Mouse (Mus musculus): ENCODE results near the gene Uba7. TPM values are rescaled to one million over a fixed set of nuclear protein-coding genes. Genes with fewer than 3 reads are reported as not detected.
A peak's percentile ranks its signal among the peaks of the same experiment; 100 is the strongest.

Uba7 gene
- 392 and 403 TPM in 2 replicates for total RNA-seq (2015; ENCODE audit: low replicate concordance)
- total RNA-seq (2017; ENCODE audit: low replicate concordance) = 364 and 493 TPM in 2 replicates

DNA sequence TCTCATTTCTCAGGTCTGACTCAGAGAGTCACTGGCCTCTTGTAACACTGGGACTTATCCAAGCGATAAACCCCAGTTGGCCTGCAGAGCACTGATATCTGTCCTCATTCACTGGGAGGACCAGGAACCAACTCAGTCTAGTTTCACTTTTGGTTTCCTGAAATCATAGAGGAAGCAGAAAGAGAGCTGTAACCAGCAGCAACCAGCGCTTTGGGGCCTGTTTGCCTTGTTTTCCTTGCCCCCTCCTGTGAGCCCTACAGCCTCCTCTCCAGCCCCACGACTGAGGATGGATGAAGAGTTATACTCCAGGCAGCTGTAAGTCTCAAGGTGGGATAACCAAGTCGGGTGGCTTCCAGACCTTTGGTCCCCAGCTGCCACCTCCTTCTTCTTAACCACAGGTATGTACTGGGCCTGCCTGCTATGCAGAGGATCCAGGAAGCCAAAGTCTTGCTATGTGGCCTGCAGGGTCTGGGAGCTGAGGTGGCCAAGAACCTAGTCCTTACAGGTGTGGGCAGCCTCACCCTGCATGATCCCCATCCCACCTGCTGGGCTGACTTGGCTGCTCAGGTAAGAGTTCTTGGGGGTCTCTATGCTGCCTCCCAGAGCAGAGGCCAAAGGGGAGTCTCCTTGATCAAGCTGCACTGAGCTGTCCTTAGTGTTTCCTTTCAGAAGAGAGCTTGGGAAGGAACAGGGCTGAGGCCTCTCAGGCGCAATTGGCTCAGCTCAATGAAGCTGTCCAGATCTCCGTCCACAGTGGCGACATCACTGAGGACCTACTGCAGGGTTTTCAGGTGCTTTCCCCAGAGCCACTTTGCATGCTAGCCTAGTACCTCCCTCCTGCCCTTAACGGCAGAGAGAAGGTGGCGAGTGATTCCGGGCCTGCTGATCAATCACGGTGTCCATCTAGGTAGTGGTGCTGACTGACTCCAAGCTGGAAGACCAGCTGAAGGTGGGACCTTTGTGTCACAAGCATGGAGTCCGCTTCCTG lies at the start of gene Uba7:
Uba7 (plus strand) TSS at position 107 of the 988 bp plus-strand sequence.
- ATAC-seq (replicated peaks; ENCODE audit: low FRiP score, poor library complexity, severe bottlenecking) = peak; percentile 63

DNA sequence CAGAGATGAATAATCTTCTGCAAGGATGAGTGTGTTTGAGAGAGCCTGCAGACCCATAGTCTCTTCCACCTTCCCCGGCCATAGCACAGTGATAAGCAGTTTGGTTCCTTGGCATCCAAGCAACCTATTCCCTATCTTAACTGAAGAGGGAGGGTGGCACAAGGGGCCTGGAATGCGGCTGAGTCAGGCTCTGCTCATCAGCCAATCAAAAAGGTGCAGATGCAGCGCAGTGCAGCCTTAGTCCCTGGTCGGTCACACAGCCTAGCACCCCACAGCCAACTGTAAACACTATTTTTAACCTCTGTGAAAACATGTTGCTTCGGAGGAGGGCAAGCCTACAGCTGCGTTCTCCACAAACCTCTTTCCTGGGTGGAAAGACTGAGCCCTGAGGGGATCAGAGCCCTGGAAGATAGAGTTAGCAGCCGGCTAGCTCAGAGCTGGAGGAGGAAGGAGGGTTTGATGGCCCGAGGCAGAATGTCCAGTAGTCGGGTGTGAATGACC lies 48.3 kb upstream of the Uba7 start:
- no peak for ATAC-seq (replicated peaks; ENCODE audit: low FRiP score, poor library complexity, severe bottlenecking)

DNA sequence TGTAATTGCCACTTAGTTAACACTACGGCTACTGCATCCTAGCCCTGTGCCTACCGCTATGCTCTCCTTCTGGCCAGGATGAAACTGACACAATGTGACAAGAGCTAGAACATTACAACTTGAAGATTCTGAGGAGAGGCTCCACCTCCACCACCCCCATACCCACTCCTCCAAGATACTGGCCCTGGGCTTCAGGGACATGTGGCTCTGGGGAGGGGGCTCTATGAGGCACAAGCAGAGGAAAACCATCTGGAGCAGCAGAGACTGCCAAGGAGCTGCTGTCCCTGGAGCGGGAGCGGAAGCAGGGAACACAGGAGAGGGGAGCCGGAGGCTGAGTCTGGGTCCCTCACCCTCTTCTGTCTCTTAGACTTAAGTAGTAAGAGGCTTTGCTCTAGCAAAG lies 47.6 kb upstream of the Uba7 start:
- ATAC-seq (replicated peaks; ENCODE audit: low FRiP score, poor library complexity, severe bottlenecking) = no peak

DNA sequence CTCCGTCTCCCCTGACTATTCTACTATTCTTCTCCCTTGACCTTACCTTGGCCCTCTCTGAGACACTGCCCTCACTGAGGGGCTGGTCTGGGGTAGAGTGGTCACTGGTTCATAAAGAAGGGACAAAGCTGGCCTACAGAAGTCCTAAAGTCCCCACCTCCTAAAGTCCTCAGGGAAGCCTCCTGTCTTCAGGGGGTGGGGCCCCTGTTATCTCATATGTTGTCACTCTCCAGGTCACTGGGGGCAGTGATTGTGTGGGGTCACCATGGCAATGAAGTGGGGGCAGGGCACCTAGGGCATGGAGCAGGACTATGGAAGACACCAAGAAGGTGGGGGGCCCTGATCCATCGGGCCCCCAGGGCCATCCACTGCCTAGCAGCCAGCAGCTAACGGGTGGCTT lies 47.1 kb upstream of the Uba7 start, which contains the start of gene Actl11:
Actl11 (plus strand) TSS at position 301 of the 400 bp plus-strand sequence.
- no peak for ATAC-seq (replicated peaks; ENCODE audit: low FRiP score, poor library complexity, severe bottlenecking)

DNA sequence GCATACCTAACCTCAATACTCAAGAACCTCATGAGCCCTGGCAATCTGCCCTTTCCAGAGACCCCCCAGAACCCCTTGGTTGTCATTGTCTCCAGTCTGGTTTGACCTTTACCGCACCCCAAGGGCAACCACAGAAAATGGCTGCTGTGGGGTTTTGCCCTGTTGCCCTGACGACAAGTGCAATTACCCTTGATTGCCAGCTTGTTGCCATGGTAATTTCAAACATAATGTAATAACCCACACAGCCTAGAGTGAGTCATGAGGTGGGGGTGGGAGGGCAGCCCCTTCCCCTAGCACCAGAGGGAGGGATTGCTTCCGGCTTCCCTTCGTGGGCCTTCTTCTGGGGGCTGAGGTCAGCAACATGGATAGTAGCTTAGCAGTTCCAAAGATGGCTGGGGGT lies 43.1 kb upstream of the Uba7 start:
- no peak for ATAC-seq (replicated peaks; ENCODE audit: low FRiP score, poor library complexity, severe bottlenecking)

DNA sequence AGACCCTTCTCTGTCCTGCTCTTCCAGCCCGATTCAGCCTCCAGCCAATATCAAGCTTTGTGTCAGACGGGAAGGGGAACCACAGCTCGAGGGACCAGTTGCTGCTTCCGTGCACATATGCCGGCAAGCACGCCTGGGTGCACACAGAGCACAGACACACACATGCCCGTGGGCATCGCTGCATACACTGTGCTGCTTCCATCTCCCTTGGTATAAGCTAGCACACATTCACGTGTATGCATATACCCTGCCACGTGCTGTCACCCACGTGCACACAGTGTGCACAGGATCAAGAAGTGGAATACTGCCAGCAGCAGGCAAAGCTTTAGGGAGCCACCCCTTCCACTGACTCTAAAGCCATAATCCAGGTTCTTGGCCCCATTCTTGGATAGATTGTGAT lies 41.2 kb upstream of the Uba7 start:
- ATAC-seq (replicated peaks; ENCODE audit: low FRiP score, poor library complexity, severe bottlenecking) = no peak

DNA sequence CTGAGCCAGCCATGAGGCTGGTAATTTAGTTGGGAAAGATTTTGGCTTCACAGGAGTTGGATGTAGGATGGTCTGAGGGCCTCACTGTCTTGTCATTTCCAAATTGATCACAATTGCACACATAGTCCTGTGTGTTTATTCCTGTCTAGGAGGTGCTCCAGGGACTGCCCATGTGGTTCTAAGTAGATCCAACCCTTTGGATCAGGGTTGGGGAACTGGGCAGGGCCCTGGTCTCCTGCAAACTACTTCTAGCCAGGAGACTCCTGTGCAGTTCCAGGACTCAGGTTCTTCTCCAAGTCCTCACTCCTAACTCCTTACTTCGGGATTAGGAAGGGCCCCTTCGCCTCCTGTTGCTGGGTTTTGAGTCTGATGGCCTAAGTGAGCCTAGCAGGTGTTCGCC lies 39.9 kb upstream of the Uba7 start, which contains the start of gene Camkv:
Camkv (plus strand) TSS at position 301 of the 400 bp plus-strand sequence.
- ATAC-seq (replicated peaks; ENCODE audit: low FRiP score, poor library complexity, severe bottlenecking) = no peak

DNA sequence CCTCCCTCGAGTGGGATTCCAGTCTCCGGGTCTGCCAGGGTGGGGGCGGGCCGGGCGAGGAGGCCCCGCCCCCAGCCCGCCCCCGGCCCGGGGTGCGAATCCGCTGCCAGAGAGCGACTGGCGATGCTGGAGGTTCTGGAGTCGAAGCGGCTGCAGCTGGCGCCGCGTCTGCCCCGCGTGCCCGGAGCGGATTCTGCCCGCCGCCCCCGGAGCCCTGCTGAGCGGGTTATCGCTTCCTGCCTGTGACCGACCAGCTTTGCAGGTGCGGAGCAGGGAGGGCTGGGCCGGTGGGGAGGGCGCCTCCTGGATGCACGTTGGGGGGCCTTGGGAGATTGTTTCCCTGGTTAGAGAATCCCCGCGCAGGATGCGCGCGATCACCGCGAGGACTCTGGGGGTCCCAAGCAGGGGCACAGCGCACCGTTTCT lies 39.5 kb upstream of the Uba7 start:
- ATAC-seq (replicated peaks; ENCODE audit: low FRiP score, poor library complexity, severe bottlenecking) = no peak

DNA sequence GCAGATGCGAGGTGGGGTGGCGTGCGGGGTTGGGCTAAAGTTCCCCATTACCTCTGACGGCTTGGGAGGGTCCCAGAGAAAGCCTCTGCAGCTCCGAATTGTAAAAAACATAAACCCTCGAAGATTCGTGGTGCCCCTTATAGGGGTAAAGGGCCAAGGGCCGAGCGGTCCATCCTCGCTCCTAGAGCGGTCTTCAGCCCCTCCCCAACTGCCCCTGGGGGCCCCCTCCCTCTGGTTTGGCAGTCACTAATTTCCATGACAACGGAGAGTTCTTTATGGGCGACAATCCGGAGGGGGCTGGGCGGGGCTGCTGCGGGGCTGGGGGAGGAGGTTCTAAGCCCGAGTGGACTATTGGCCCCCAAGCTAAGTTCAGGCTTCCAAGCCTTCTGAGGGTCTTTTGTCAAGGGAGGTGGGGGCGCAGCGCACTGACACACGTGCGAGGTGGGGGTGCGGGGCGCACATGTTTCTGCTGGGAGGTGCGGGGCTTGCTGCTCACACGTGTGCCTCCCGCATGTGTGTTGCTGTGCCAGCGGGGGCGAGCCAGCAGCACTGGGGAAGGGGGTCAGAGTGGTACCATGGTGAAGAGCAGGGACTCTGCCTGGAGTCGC lies 39.0 kb upstream of the Uba7 start:
- ATAC-seq (replicated peaks; ENCODE audit: low FRiP score, poor library complexity, severe bottlenecking) = no peak

DNA sequence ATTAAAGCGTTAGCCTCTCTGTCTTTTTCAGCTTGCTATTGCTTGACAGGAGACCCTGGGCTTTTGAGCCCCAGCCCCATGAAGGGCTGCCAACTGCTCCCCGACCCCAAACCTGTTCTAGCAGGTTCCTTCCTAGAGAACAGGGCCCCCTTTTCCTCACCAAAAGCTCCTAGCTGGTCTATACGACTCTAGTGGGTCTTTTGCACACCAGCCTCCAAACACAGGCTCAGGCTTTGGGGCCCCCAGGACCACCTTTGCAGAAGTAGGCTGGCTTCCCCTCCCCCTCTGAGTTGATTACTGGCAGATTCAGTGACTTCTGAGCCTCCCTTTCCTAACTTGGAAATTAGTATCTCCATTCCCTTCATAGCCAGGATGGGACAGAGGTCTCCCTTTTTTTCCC lies 38.5 kb upstream of the Uba7 start:
- no peak for ATAC-seq (replicated peaks; ENCODE audit: low FRiP score, poor library complexity, severe bottlenecking)

DNA sequence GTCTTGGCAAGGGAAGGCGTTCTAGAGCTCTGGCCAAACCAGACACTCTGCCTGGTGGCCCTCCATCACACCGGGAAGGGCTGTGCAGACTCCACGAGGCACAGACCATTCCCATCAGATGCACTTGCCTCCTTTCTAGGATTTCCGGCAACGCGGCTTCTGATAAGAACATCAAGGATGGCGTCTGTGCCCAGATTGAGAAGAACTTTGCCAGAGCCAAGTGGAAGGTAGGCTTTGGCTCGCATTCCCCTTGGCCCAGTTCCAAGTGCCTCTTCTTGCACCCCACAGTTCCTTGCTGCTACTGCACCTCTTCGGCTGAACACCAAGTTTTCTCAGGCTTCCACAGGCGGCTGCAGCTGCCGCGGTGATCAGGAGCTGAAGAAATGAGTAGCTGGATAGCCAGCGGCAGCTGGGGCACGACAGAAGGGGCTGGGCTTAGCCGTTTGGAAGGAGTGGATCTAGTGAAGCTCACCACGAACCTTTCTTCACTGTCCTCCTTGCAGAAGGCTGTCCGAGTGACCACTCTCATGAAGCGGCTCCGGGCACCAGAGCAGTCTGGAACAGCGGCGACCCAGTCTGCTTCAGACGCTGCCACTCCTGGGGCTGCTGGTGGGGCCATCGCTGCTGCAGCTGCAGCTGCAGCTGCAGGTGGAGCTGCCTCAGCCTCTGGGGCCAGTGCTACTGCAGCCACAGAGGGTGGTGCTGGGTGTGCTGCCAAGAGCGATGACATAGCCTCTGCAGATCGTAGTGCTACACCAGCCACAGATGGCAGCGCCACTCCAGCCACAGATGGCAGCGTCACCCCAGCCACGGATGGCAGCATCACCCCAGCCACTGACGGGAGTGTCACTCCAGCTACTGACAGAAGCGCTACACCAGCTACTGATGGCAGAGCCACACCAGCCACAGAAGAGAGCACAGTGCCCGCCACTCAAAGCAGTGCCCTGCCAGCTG lies 27.8 kb upstream of the Uba7 start:
- ATAC-seq (replicated peaks; ENCODE audit: low FRiP score, poor library complexity, severe bottlenecking) = peak; percentile 50

DNA sequence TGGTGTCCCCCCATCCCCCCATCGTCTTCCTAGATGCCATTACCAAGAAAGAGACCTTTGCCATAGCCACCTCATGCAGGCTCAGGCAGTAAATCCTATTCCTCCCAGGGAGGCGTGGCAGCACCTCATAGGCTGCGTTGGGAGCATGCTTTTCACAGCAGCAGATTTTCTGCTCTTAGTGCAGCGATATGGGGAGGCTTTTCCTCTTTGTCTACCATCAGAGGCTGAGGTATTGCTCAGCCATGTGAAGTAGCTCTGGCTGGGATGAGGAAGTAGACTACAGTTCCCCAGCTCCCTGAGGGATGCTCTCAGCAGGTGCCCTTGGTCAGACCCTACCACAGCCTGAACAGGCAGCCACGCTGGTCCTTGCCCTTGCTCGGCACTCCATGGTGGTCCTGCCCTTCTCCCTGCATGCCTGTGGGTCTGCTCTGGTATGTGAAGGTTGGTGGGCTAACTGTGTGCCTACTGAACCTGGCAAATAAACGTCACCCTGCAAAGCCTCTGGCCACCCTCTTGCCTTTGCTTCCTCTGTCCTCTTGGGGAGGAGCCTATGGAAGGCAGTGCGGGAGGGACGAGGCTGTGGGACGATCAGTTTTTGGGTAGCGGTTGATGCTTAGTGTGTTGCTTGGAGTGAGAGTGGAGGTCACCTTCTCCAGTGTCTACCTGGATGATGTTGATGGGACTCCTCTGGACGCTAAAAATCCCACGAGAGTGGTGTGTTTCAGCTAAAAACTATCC lies 26.0 kb upstream of the Uba7 start:
- no peak for ATAC-seq (replicated peaks; ENCODE audit: low FRiP score, poor library complexity, severe bottlenecking)

DNA sequence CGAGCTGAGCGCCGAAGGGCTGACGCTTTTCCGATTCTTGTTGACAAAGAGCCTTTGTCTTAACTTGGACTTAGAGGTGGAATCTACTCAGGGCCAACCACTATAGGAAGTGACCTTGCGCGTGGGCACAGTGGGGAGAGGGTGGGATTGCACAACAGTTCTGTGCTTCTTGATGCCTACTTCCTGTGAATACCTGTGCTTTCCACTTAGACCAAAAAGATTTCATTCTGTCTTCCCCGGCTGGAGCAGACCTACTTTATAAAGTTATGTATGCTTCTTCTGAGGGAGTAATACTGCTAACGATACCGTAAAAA lies 25.4 kb upstream of the Uba7 start, which contains the start of gene Traip:
Traip (plus strand) TSS at position 215 of the 314 bp plus-strand sequence.
- ATAC-seq (replicated peaks; ENCODE audit: low FRiP score, poor library complexity, severe bottlenecking) = no peak

DNA sequence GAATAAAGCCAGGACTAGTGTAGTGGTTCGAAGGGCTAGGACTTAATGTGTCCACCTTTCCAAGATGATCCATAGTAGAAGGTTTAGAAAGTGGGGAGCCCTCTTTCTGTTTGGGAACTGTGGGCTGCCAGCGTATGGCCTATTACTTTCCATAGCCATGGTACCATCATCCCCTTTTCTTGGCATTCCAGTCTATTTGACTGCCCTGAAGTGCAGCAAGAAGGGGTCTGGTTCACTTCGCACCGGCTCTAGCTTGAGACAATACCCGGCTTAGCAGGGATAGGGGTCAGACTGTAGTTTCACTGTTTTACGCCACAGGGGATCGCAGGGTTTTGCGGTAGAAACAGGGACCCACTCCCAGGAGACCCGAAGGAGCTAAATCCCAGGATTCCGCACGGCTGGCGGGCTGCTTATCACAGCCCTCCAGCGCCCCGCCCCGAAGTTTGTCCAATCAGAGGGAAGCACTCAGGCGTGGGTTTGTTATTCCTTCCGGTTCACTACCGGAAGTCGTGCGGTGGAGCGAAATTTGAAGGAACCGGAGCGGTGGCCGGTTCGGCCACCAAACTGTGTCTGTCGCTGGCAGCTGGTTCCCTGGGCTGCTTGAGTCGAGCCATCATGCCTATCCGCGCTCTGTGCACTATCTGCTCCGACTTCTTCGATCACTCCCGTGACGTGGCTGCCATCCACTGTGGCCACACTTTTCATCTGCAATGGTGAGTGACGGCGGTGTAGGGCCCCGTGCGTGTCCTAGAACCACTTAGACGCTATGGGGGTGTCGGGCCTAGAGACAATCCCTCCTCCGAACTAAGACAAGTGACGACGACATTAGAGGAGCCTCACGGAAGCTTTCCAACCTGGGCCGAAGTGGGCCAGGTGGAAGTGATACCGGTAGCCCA lies 24.6 kb upstream of the Uba7 start:
- peak; percentile 90 for ATAC-seq (replicated peaks; ENCODE audit: low FRiP score, poor library complexity, severe bottlenecking)

DNA sequence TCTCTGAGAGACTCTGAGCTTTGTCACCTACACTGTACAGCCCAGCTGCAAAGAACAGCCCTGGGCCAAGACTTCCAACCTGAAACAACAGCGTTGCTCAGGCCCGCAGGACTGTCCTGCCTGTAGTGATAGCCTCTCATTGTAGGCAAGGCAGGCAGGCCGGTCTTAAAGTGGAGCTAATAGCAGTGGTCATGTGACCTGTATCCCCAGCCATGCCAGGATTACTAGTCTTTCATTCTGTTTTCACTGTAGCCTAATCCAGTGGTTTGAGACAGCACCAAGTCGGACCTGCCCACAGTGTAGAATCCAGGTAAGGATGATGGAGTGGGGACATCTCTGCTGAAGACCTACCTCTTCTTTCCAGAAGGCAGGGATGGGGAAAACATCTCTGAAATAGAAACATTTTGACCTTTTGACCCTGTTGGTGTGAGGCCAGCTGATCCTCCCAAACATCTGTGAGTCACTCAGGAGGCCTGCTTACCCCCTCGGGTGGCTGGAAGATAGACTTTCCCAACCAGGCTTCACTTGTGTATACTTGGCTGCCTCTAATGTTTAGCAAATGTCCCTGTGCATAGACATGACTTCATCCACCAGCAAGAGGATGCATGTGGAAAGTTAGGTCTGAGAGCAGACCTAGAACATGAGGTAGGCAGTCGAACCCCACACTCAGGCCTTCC lies 19.6 kb upstream of the Uba7 start:
- ATAC-seq (replicated peaks; ENCODE audit: low FRiP score, poor library complexity, severe bottlenecking) = no peak

DNA sequence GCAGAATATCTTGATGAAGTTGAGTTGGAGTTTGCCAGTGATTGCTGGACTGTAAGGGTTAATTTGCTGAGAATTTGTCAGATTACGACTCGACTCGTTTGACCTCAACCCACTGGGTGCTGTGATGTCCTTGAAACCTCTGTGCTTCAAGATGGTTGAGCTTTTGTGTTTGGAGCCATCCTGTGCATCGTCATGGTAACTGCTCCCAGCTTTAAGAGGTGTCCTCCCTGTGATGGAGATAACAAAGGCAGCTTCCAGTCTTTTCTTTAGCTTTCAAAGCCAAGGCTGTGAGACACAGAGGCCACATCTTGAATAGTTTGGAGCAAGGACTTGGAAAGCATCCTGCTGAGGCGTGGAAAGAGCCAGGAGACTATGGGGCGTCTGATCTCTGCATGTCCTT lies 18.2 kb upstream of the Uba7 start:
- ATAC-seq (replicated peaks; ENCODE audit: low FRiP score, poor library complexity, severe bottlenecking) = no peak

DNA sequence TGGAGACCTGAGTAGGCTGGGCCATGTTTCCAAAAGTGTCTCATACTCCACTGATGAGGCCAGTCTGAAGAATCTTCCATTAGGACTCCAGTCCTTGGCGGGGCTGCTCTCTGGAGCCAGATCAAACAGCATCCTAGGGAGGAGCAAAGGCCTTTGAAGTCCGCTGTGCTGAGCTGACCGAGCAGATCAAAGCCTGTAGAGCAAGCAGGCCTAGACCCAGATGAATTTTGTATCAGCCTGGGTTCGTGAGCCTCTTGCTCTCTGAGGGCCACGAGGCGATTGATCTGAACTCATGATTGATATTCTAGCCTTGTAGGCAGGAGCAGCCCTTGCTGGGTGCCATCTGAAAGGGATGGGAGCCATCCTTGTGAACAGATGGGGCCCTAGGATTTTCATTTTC lies 15.4 kb upstream of the Uba7 start:
- ATAC-seq (replicated peaks; ENCODE audit: low FRiP score, poor library complexity, severe bottlenecking) = no peak

All from erythroblast, adult 5-6 weeks (primary cell).